Mouse (Mus musculus): Measurements from ENCODE around the gene Hist1h4b. TPM values are rescaled to one million over a fixed set of nuclear protein-coding genes. Genes with fewer than 3 reads are reported as not detected.
"Not testable (repeated sequence)": the region's sequence is repeated elsewhere in the genome, so short reads cannot be mapped to it uniquely, and the experiment has no call there.

Gene Hist1h4b
- polyA plus RNA-seq, 1 experiment = 8.3 TPM

DNA sequence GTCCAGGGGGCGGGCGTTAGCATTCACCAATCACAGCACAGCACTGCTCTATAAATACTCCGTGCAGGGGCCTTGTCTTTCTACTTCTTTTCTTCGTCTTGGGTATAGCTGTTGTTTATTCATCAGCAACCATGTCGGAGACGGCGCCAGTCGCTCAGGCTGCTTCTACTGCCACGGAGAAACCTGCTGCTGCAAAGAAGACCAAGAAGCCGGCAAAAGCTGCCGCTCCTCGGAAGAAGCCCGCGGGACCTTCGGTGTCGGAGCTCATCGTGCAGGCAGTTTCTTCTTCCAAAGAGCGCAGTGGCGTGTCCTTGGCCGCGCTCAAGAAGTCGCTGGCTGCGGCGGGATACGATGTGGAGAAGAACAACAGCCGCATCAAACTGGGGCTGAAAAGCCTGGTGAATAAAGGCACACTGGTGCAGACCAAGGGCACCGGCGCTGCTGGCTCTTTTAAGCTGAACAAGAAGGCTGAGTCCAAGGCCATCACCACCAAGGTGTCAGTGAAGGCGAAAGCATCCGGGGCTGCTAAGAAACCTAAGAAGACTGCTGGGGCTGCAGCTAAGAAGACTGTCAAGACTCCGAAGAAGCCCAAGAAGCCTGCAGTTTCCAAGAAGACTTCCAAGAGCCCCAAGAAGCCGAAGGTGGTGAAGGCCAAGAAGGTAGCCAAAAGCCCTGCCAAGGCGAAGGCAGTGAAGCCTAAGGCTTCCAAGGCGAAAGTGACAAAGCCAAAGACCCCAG, 6.9 kb downstream of the Hist1h4b start, which contains the start of gene Hist1h1a:
TSS of gene Hist1h1a (plus strand) at position 81 of the 738 bp plus-strand sequence.
- no peaks in the 10 kb centered on the region for H3K4me1 ChIP-seq (ENCODE audit: control insufficient read depth, insufficient read depth, low read length)
- H3K27ac ChIP-seq (ENCODE audit: insufficient read depth, low read length) = peak within 1 kb of the TSS; percentile 20; the same call in 1 of the 2 replicates
- no peak for TF ChIP-seq CTCF (IDR thresholded peaks at IDR 0.05; ENCODE audit: extremely low read depth, insufficient read depth, low read length)
- peak; percentile 95 for TF ChIP-seq POLR2A (IDR thresholded peaks at IDR 0.05; ENCODE audit: extremely low read depth, insufficient read depth, low read length)
- peak within 1 kb of the TSS; percentile 36 for H3K4me3 ChIP-seq (ENCODE audit: insufficient read depth, low read length)

DNA sequence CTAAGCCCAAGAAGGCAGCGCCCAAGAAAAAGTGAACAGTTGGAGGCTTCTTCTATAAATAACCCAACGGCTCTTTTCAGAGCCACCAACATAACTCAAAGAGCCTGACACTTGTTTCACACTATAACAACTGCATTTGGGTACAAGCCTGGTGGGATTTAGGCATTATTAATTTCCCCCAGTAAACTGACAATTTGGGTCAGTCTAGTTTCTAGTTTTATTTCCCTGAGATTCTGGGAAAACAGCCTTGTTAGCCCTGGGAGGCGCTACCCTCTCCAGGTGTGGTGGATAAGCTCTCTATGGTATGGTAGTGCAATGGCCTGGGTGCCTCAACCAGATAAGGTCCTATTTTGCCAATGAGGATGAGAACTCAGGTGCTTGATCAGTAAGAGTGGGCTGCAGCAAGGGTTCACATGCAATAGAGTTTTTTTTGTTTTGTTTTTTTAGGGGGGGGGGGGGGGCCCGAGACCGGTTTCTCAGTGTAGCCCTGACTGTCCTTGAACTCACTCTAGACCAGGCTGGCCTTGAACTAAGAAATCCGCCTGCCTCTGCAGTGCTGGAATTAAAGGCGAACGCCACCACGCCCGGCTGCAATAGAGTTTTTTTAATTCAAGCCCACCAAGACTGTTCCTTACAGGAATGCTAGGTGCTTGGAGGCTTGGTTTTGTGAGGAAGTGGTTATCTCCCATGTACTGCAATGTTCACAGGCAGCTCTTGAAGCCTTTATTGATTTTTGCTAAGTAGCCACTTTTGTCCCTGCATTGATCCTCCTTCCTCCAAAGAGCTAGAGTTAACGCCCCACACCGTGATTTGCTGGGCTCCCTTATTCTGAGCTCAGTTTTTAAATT, 7.7 kb downstream of the Hist1h4b start:
- H3K4me1 ChIP-seq (ENCODE audit: control insufficient read depth, insufficient read depth, low read length) = no peaks in the 10 kb centered on the region
- H3K4me3 ChIP-seq (ENCODE audit: insufficient read depth, low read length) = peak overlapping the region; percentile 33; the same call in 1 of the 2 replicates
- H3K27ac ChIP-seq (ENCODE audit: insufficient read depth, low read length) = no peak overlapping the region
- TF ChIP-seq CTCF (IDR thresholded peaks at IDR 0.05; ENCODE audit: extremely low read depth, insufficient read depth, low read length) (no peak), POLR2A (IDR thresholded peaks at IDR 0.05; ENCODE audit: extremely low read depth, insufficient read depth, low read length) (no peak)

DNA sequence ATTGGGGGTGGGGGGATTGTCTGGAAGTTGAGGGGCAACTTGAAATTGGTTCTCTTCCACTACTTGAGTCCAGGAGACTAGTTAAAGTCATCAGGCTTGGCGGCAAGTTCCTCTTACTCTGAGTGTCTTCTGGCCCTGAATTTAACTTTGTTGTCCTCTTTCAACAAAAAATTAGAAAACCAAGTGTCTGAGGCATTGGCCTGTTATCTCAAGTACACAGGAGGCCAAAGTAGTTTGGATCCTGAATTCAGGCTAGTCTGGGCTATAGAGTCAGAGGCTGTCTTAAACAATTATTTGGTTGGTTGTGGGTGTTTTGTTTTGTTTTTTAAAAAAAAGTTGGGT, 8.3 kb downstream of the Hist1h4b start:
- no peak overlapping the region for H3K27ac ChIP-seq (ENCODE audit: insufficient read depth, low read length)
- TF ChIP-seq CTCF (IDR thresholded peaks at IDR 0.05; ENCODE audit: extremely low read depth, insufficient read depth, low read length) (no peak), POLR2A (IDR thresholded peaks at IDR 0.05; ENCODE audit: extremely low read depth, insufficient read depth, low read length) (no peak)
- no peaks in the 10 kb centered on the region for H3K4me1 ChIP-seq (ENCODE audit: control insufficient read depth, insufficient read depth, low read length)
- H3K4me3 ChIP-seq (ENCODE audit: insufficient read depth, low read length) = no peak overlapping the region

DNA sequence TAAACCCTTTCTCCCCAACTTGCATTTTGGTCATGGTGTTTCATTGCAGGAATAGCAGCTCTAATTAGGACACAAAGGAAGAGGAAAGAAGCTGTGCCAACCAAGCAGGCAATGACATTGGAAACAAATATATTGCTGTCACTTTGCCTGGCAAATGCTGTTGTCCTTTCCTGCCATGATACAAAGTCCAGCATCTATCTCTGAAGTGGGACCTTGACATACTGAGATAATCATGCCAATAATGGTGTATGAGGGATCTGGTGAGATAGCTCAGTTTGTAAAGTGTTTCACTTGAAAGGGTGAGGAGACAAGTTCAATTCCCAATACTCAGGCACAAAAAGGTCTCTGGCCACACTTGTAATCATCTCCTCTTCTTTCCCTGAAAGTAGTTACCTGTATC, 10.0 kb downstream of the Hist1h4b start:
- Histone ChIP-seq H3K27ac (ENCODE audit: insufficient read depth, low read length) (no peak overlapping the region), H3K4me1 (ENCODE audit: control insufficient read depth, insufficient read depth, low read length) (no peaks in the 10 kb centered on the region), H3K4me3 (ENCODE audit: insufficient read depth, low read length) (no peak overlapping the region)
- TF ChIP-seq POLR2A (IDR thresholded peaks at IDR 0.05; ENCODE audit: extremely low read depth, insufficient read depth, low read length) (no peak), CTCF (IDR thresholded peaks at IDR 0.05; ENCODE audit: extremely low read depth, insufficient read depth, low read length) (no peak)

DNA sequence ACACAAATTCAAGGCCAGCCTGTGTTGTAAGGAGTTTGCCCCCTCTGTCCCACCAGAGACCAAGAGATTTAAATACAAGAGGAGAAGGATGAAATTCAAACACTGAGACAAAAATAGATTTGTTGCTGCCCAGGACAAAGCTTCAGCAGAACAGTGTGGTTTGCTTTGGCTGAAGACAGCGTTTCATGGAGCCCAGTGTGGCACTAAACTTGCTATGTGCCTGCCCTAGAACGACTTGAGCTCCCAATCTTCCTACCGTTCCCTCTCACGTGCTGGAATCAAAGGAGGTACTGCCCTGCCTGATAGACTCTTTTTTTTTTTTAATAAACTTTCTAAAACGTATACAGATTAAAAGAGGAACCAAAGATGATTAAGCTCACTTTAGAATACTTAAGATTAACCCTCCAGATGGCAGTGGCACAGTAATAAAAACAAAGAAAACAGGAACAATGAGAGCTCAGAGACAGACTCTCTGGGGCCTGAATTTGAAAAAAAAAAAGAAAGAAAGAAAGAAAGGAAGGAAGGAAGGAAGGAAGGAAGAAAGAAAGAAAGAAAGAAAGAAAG, 12.1 kb downstream of the Hist1h4b start:
- TF ChIP-seq CTCF (IDR thresholded peaks at IDR 0.05; ENCODE audit: extremely low read depth, insufficient read depth, low read length) = no peak
- no peak for TF ChIP-seq POLR2A (IDR thresholded peaks at IDR 0.05; ENCODE audit: extremely low read depth, insufficient read depth, low read length)
- Histone ChIP-seq H3K27ac (ENCODE audit: insufficient read depth, low read length) (no peak overlapping the region), H3K4me3 (ENCODE audit: insufficient read depth, low read length) (no peak overlapping the region), H3K4me1 (ENCODE audit: control insufficient read depth, insufficient read depth, low read length) (no peaks in the 10 kb centered on the region)

DNA sequence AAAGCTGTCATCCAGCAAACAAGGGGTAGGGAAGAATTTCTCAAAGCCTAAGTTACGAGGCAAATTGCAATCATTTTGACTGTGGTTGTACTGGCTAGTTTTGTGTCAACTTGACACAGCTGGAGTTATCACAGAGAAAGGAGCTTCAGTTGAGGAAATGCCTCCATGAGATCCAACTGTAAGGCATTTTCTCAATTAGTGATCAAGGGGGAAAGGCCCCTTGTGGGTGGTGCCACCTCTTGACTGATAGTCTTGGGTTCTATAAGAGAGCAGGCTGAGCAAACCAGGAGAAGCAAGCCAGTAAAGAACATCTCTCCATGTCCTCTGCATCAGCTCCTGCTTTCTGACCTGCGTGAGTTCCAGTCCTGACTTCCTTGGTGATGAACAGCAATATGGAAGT, 12.8 kb downstream of the Hist1h4b start, which contains the start of gene Trim38:
TSS of gene Trim38 (plus strand) at position 301 of the 400 bp plus-strand sequence.
- not testable (repeated sequence) for H3K4me1 ChIP-seq (ENCODE audit: control insufficient read depth, insufficient read depth, low read length); H3K4me3 ChIP-seq (ENCODE audit: insufficient read depth, low read length); H3K27ac ChIP-seq (ENCODE audit: insufficient read depth, low read length)

DNA sequence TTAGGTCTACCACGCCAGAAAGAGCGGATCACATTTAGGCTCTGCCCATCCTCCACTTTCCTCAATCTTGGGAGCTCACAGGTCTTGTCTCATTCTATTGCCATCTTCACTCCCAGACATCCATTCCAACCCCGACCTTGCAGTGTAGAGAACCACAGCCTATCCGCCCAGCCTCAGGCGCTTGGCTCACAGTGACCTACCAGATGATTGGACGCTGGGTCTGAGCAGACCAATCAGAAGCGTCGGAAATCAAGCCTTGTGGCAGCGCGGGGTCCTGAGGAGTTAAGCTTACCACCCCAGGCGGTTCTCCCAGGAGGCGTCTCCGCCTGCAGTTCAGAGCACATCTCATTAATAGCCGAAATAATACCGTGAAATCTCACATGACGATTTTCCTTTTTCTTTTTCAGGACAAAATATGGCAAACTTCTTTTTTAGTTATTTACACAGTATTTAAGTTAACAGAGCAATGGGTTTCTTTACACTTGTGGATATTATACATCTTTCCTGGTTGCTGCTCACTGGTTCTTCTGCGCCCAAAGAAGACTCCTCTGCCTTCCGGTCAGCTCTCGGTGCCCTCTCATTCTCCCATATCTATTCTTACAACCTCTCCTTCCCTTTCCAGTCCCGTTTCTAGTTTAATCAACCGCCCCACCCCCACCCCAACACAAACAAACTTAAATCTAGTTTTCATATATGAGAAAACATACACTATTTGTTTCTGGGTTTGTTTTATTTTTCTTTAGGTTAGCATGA, 15.9 kb downstream of the Hist1h4b start:
- no peak overlapping the region for H3K27ac ChIP-seq (ENCODE audit: insufficient read depth, low read length)

DNA sequence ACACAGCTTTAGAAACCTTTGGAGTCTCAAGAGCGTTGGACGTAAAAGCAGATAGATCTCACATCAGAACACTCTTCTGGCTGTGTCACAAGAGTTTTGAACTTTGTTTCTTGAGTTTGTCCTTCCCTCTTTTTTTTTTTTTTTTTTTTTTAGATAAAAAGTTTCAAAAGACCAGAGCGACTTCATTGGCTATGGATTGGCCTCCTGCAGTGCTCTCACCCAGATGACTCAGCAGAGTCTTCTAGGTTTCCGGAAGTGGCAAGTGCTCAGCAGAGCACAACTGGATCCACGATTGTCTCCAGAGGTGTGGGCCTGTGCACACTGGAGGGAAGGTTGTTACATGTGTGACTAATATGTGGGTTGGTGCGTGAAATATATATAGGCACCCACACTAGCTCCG, 21.5 kb downstream of the Hist1h4b start:
- Histone ChIP-seq H3K27ac (ENCODE audit: insufficient read depth, low read length) (no peak overlapping the region), H3K4me3 (ENCODE audit: insufficient read depth, low read length) (no peak overlapping the region), H3K4me1 (ENCODE audit: control insufficient read depth, insufficient read depth, low read length) (no peaks in the 10 kb centered on the region)
- TF ChIP-seq CTCF (IDR thresholded peaks at IDR 0.05; ENCODE audit: extremely low read depth, insufficient read depth, low read length) = no peak
- TF ChIP-seq POLR2A (IDR thresholded peaks at IDR 0.05; ENCODE audit: extremely low read depth, insufficient read depth, low read length) = no peak

More for the DNA sequence above, 15.9 kb downstream of the Hist1h4b start:
- TF ChIP-seq CTCF (IDR thresholded peaks at IDR 0.05; ENCODE audit: extremely low read depth, insufficient read depth, low read length) = no peak
- TF ChIP-seq POLR2A (IDR thresholded peaks at IDR 0.05; ENCODE audit: extremely low read depth, insufficient read depth, low read length) = no peak
- Histone ChIP-seq H3K4me1 (ENCODE audit: control insufficient read depth, insufficient read depth, low read length) (no peaks in the 10 kb centered on the region), H3K4me3 (ENCODE audit: insufficient read depth, low read length) (no peak overlapping the region)

DNA sequence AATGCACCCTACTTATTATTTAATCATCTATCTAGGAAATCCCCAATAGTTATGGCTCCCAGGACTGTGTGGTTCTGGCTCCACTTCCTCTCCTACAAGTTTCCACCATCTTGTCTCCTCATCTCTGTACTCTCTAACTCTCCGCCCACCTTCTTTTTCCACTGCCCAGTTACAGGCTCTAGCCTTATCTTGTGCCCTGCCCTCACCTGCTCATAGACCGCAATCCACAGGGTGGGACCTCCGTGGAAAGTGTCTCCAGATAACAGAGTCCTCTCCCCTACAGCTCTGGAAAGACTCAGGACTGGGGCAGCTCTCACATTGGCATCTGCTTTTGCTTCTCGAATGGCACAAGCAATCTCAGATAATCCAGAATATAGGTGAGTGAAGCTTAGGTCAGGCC, 22.2 kb downstream of the Hist1h4b start:
- H3K4me1 ChIP-seq (ENCODE audit: control insufficient read depth, insufficient read depth, low read length) = no peaks in the 10 kb centered on the region

More for the DNA sequence above, 22.2 kb downstream of the Hist1h4b start:
- Histone ChIP-seq H3K4me3 (ENCODE audit: insufficient read depth, low read length) (no peak overlapping the region), H3K27ac (ENCODE audit: insufficient read depth, low read length) (no peak overlapping the region)
- TF ChIP-seq CTCF (IDR thresholded peaks at IDR 0.05; ENCODE audit: extremely low read depth, insufficient read depth, low read length) = no peak
- TF ChIP-seq POLR2A (IDR thresholded peaks at IDR 0.05; ENCODE audit: extremely low read depth, insufficient read depth, low read length) = no peak
